Mouse (Mus musculus): ENCODE results near the gene Snca. TPM values are rescaled to one million over a fixed set of nuclear protein-coding genes. Genes with fewer than 3 reads are reported as not detected.
"Not testable (repeated sequence)": the region's sequence is repeated elsewhere in the genome, so short reads cannot be mapped to it uniquely, and the experiment has no call there.

Gene Snca
- total RNA-seq, 2 experiments from 2014 or later, result 5.7 to 8.9 TPM

GRCm38 (mm10) chr6:60717566-60717965 lies 112.1 kb downstream of the Snca start:
- DNase-seq, result no peak

- no peak for DNase-seq
Observed at GRCm38 (mm10) chr6:60709997-60710471, 119.6 kb downstream of the Snca start.

- no peak for DNase-seq
Observed at GRCm38 (mm10) chr6:60698072-60698471, 131.6 kb downstream of the Snca start.

GRCm38 (mm10) chr6:60687048-60687447 lies 142.6 kb downstream of the Snca start:
- not testable (repeated sequence) for DNase-seq

- DNase-seq, result no peak
Observed at GRCm38 (mm10) chr6:60682233-60682632, 147.4 kb downstream of the Snca start.

Other genes with a start within 250 kb of the Snca start
- gene Mmrn1, start 95.1 kb upstream of the Snca start, total RNA-seq (2021), result 1 to 10 TPM in 1 of 2 experiments, under 1 TPM in 1; 0.49 to 1.1 TPM

Measured in adrenal gland, postnatal 36 days (tissue).